Mouse (Mus musculus) fat pad, adult 2 months (tissue): ENCODE results near the gene Mrln.

Experiments used
- DNase-seq: peaks from one replicate; pipeline ENCODE4 v3.0.0-alpha.2; 2011; ENCODE audit warnings: low read depth, low spot score; ENCODE audit errors: extremely low read depth

Mrln gene

GRCm38 (mm10) chr10:70254666-70255065, 50.2 kb downstream of the Mrln start:
- DNase-seq, result no peak

DNA sequence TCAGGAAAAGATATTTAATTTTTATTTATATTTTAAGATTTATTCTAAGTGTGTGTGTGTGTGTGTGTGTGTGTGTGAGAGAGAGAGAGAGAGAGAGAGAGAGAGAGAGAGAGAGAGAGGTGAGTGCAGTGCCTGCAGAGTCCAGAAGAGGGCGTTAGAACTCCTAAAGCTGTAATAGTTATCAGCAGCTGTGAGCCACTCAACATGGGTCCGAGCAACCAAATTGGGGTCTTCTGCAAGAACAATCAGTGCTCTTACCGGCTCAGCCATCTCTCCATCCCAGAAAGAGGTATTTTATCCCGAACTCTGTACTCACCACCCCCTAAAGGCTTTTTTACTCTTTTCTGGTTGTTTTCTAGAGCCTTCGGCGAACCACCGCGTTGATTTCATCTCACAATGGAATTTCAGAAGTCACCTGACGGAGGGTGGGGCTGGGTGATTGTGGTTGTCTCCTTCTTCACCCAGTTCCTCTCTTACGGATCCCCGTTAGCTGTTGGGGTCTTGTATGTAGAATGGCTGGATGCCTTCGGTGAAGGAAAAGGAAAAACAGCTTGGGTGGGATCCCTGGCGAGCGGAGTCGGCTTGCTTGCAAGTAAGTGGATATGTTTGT, 51.2 kb downstream of the Mrln start:
- DNase-seq, result no peak

DNA sequence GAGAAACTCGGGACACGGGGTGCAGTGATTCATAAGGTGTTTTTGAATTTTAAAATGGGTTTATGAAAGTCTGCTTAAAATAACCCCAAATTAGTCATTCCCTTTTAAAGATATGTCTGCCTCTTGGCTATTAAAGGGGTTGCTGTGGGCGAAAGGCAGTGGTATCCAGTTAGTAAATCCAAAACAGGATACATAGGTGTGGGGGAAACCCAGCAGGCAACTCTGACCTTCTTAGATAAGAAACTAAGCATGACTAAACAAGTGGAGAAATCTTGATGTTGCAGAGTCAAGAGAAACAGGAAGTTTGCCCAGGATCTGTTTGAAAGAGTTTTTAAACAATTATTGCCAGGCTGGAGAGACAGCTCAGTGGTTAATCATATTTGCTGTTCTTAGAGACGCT, 52.6 kb downstream of the Mrln start:
- no peak for DNase-seq

GRCm38 (mm10) chr10:70260904-70261303, 56.4 kb downstream of the Mrln start:
- no peak for DNase-seq

DNA sequence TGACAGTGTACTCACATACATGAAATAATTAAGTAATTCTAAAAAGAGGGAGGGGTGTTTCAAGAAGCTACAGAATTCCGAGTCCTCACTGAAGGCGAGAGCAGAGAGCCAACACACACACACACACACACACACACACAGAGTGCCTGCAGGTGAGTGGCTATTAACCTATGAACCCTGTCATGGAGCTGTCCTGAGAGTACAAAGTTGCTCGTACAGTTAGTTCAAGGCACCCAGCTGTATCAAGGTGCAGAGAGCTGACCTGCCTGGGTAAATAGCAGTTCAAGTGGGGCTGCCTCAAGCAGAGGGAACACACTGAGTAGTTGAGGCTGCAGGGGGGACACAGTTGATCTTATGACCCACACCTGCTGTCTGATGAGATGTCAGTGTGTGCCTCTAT, 57.6 kb downstream of the Mrln start:
- no peak for DNase-seq

DNA sequence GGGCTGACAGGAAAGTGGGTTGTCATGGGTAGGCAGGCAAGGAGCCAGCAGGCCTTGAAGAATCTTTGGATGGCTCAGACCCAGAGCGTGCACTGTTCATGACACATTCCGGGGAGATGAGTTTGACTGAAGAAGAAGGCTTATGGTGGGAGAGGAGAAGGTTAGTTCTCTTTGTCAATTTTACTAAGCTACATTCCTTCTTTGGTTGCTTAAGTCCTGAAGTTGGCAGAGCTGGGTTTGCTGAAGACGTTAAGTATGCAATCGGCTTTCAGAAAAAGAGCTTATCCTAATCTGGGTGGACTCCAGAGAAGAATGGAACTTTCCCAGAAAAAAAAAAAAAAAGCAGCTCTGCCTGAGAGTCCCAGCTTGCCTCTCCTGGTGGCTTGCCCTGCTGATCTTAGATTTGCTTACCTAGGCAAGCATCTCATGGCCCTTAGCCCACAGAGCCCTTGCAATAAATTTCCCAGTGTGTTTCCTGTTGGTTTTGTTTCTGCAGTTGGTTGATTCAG, 59.3 kb downstream of the Mrln start:
- DNase-seq, result peak; percentile 96

DNA sequence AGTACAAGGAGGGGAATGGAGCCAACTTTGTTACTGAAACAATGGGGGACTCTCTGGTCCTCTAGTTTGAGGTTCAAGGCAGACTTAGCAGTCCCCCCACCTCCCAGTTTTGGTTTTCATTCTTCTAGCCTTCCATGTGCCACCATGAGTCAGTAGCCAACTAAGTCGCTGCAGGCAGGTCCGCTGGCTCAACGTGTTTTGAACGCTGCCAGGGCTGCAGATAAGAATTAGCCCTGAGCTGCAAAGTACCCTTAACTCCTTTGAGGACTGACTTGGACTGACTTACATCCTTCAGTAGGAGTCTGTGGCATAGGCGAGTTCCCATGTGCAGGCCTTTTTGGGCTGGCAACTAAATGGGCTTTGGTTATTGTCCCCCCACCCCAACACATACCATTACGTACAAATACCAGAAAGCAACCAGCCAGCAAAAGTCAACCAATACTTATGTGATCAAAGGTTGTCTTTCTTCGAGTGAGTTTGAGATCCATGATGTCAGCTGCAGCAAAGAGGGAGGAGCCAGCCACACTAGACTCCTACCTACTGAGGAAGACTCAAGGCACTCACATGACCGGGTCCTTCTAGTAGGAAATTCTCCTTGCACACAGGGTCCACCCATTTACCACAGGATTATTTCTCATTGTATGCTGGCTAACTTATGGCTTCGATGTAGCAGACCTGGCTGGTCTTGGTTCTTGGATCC, 60.0 kb downstream of the Mrln start:
- no peak for DNase-seq

DNA sequence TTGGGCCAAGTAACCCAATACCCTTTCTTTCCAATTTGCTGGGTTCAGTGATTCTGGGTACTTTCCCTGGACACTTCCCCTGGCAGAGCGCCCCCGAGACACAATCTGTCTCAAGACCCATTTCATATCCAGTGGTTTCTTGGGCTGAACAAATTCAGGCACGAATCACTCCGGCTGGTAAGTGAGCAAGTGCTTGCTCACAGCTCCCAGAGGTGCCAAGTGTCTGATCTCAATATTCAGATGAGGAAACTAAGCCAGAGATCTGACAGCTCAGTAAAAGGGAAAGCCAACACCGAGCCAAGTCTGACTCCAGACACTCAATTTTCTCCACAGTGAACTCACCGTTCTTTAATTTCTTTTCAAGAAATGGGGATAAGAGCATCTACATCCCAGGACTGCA, 62.0 kb downstream of the Mrln start:
- no peak for DNase-seq

DNA sequence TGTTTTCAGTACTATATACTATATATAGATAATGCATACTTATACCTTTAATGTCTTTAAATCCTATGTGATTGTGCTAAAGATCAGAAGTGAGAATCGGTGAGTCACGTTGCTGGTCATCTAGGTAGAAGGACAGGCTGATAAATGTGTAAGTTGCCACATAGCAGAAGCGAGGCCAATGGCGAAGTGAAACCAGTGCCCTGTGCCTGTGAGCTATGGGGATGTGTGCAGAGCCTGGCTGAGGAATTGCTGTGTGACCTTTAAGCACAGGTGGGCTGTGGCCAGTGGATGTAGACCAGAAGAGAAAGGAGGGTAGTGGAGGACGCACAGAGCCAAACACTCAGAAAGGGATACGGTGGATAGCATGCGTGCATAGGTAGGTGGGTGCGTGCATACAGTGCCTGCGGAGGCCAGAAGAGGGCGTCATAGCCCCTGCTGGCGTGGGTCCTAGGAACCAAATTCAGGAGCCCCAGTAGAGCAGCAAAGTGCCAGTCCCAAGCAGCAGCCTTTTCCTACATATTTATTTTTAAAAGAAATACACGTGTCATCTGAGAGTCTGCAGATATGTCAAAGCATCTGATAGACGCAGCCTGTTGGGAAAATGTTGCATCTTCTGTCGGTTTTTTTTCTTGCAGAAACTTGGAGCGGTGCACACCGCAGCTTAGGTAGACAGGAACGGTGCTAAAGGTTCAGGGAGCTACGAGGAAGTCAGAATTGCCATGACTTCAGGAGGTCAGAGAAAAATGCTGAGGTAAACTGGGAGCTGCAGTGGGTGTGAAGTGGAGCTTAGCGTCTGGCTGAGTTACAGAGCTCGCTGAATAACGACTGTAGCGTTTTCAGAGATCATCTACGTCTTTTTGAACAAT, 64.3 kb downstream of the Mrln start:
- DNase-seq, result peak; percentile 39
